Mouse (Mus musculus) thymus, adult 2 months (tissue): ENCODE measurements around the gene 1700001O22Rik.

Experiments used
- CTCF ChIP-seq: fragments of 200-500 bp; IDR thresholded peaks from 2 replicates; pipeline ENCODE4 v1.5.1; 2012; ENCODE audit warnings: mild to moderate bottlenecking, control low read depth, low read length, moderate library complexity, borderline replicate concordance; ENCODE audit not compliant: control insufficient read depth, poor library complexity, insufficient read depth; ENCODE audit errors: extremely low read depth
- POLR2A ChIP-seq: fragments of 200-500 bp; IDR thresholded peaks from 2 replicates; pipeline ENCODE4 v1.6.1; 2012; ENCODE audit warnings: mild to moderate bottlenecking, low read length, control low read depth, moderate library complexity; ENCODE audit not compliant: control insufficient read depth, poor library complexity, insufficient read depth; ENCODE audit errors: extremely low read depth

DNA sequence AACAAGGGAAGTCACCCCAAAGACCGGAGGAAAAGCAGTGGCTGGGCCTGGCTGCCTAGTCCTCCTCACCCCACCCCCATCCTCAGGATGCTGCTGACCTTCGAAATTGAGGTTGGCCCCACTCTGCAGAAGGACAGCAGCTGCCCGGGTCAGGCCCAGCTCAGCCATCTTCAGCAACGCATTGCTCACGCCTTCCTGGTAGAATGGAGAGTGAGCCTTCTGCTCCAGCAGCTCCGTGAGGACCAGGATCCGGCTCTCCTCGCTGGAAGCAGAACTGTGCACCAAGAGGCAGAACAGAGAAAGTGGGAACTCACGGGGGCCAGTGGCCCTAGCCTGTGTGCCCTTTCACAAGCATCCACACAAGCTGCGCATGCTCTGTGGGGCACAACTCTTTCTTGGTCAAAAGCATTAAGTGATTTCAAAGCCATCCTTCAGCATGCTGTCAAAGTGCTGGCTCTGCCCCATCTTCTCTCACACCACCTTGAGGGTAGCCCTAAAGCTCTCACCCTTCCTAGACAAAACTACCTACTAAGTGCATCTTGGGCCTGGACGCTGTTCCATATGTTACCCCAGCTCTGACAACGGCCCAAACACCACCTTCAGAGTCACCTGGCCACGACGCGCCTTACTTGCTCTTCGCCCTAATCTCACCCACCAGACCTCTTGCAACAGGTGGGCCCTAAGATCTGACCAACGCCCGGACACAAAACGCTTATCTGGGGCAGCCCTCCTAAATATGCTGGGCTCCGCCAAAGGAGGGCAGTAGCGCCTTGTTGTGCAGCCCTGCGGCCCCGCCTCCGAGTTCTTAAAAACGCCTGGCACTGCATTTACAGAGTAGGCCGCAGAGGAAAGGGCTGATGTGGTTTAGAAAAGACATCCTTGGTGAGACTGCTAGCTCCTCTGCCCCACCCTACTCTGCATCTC lies 23.6 kb upstream of the 1700001O22Rik start:
- TF ChIP-seq CTCF (0 out of 2 replicates have a peak, but pooled peaks have one; percentile 16), POLR2A (no peak)
